Mouse (Mus musculus) heart, embryonic 15.5 days (tissue): ENCODE measurements around the gene Tmbim6. TPM values are rescaled to one million over a fixed set of nuclear protein-coding genes. Genes with fewer than 3 reads are reported as not detected.

Experiments
- ATAC-seq: fragments of 200-750 bp; cut with Nextera tagmentation; replicated peaks from 2 replicates; pipeline ENCODE4 v1.8.0; 2017; ENCODE audit warnings: low read depth, moderate TSS enrichment; ENCODE audit not compliant: insufficient number of reproducible peaks, insufficient read depth, low FRiP score
- H3K27ac ChIP-seq: fragments of 300-500 bp; sonication (generic); 2 replicates; pipeline ENCODE4 v1.5.1; 2015; ENCODE audit warnings: mild to moderate bottlenecking, inconsistent platforms
- H3K27me3 ChIP-seq: fragments of 300-500 bp; sonication (generic); 2 replicates; pipeline ENCODE4 v1.6.1; 2015; ENCODE audit warnings: inconsistent platforms
- H3K36me3 ChIP-seq: fragments of 300-500 bp; sonication (generic); 2 replicates; pipeline ENCODE4 v1.6.1; 2015; ENCODE audit warnings: mild to moderate bottlenecking, inconsistent platforms
- H3K4me1 ChIP-seq: fragments of 300-500 bp; sonication (generic); replicated peaks from 2 replicates; pipeline ENCODE4 v1.6.1; 2015; ENCODE audit warnings: inconsistent platforms
- H3K4me2 ChIP-seq: fragments of 300-500 bp; sonication (generic); 2 replicates; pipeline ENCODE4 v1.6.1; 2015; ENCODE audit warnings: inconsistent platforms, mild to moderate bottlenecking, moderate library complexity
- H3K4me3 ChIP-seq: fragments of 300-500 bp; sonication (generic); 2 replicates; pipeline ENCODE4 v1.5.1; 2015; ENCODE audit warnings: mild to moderate bottlenecking, inconsistent platforms
- H3K9ac ChIP-seq: fragments of 300-500 bp; sonication (generic); 2 replicates; pipeline ENCODE4 v1.6.1; 2015; ENCODE audit warnings: mild to moderate bottlenecking, inconsistent platforms
- H3K9me3 ChIP-seq: fragments of 300-500 bp; sonication (generic); replicated peaks from 2 replicates; pipeline ENCODE4 v1.6.1; 2016; ENCODE audit warnings: inconsistent platforms
- WGBS: fragments of 180-500 bp; shearing (Covaris S2); methylation state at CpG from one replicate; pipeline ENCODE4 v1.1.7; 2015; ENCODE audit warnings: mixed read lengths; 5-methylcytosine and 5-hydroxymethylcytosine counted together
- polyA plus RNA-seq: library from polyadenylated mRNA; unstranded; fragments of >200 nt; fragmentation: Nextera tagmentation; extraction: Ambion mirVana; gene quantifications from 2 replicates; pipeline ENCODE4 v1.2.1, GENCODE M21; 2015

The Tmbim6 gene
- polyA plus RNA-seq, 1 experiment from 2014 or later: 221 TPM

GRCm38 (mm10) chr15:99455415-99455814 is 62.7 kb downstream of the Tmbim6 start:
- no peak for ATAC-seq
- 75% methylated on average over 3 of the region's 3 CpGs for WGBS
- Histone ChIP-seq H3K27me3 (no peaks in the 10 kb centered on the region), H3K36me3 (no peaks in the 10 kb centered on the region), H3K27ac (peak overlapping the region; percentile 92; the same call in 1 of the 2 replicates), H3K9ac (no peak overlapping the region), H3K4me2 (peak overlapping the region; percentile 80; the same call in 1 of the 2 replicates), H3K4me3 (peak overlapping the region; percentile 90; the same call in 1 of the 2 replicates), H3K9me3 (no peaks in the 10 kb centered on the region), H3K4me1 (peaks cover 56% of the 10 kb centered on the region)

- Histone ChIP-seq H3K4me1 (peaks cover 49% of the 10 kb centered on the region), H3K4me3 (peak overlapping the region; percentile 90), H3K27ac (peak overlapping the region; percentile 92), H3K27me3 (no peaks in the 10 kb centered on the region), H3K9ac (peak overlapping the region; percentile 79), H3K4me2 (peak overlapping the region; percentile 80), H3K9me3 (no peaks in the 10 kb centered on the region), H3K36me3 (no peaks in the 10 kb centered on the region)
- ATAC-seq: no peak
- 13% methylated on average over 7 of the region's 7 CpGs for WGBS
Observed at GRCm38 (mm10) chr15:99456338-99456962, 63.8 kb downstream of the Tmbim6 start.

- WGBS: under 1% methylated on average over 41 of the region's 43 CpGs
- Histone ChIP-seq H3K4me1 (peaks cover 45% of the 10 kb centered on the region), H3K9me3 (no peaks in the 10 kb centered on the region)
Observed at GRCm38 (mm10) chr15:99456963-99457605, 64.4 kb downstream of the Tmbim6 start.

GRCm38 (mm10) chr15:99457606-99458401 is 65.1 kb downstream of the Tmbim6 start, which contains the start of gene Nckap5l:
Nckap5l (minus strand) TSS chr15:99457748.
- no peaks in the 10 kb centered on the region for H3K27me3 ChIP-seq
- peaks cover 40% of the 10 kb centered on the region for H3K4me1 ChIP-seq
- no peaks in the 10 kb centered on the region for H3K36me3 ChIP-seq
- peak within 1 kb of the TSS; percentile 80 for H3K4me2 ChIP-seq
- H3K9ac ChIP-seq: peak within 1 kb of the TSS; percentile 79
- ATAC-seq: peak; percentile 97
- peak within 1 kb of the TSS; percentile 90 for H3K4me3 ChIP-seq
- under 1% methylated on average over 45 of the region's 45 CpGs for WGBS
- H3K9me3 ChIP-seq: no peaks in the 10 kb centered on the region
- peak within 1 kb of the TSS; percentile 92 for H3K27ac ChIP-seq

More at GRCm38 (mm10) chr15:99456963-99457605, 64.4 kb downstream of the Tmbim6 start:
- H3K27ac ChIP-seq: peak overlapping the region; percentile 92
- ATAC-seq: peak; percentile 71
- H3K27me3 ChIP-seq: no peaks in the 10 kb centered on the region
- H3K36me3 ChIP-seq: no peaks in the 10 kb centered on the region
- peak overlapping the region; percentile 90 for H3K4me3 ChIP-seq
- peak overlapping the region; percentile 79 for H3K9ac ChIP-seq
- peak overlapping the region; percentile 80 for H3K4me2 ChIP-seq

Other genes starting within 250 kb of the Tmbim6 start
- 0.44 and 1.1 TPM in 2 replicates for gene Kcnh3, start 168.0 kb upstream of the Tmbim6 start, polyA plus RNA-seq
- gene Mcrs1, start 140.9 kb upstream of the Tmbim6 start, polyA plus RNA-seq: 134 and 159 TPM in 2 replicates
- gene Prpf40b, start 97.8 kb upstream of the Tmbim6 start, polyA plus RNA-seq: 37.2 and 42.1 TPM in 2 replicates
- gene Fam186b, start 97.0 kb upstream of the Tmbim6 start, polyA plus RNA-seq: 0.09 and 0.47 TPM in 2 replicates
- 14.0 and 17.8 TPM in 2 replicates for gene Fmnl3, start 22.4 kb upstream of the Tmbim6 start, polyA plus RNA-seq
- gene Nckap5l, start 64.9 kb downstream of the Tmbim6 start, polyA plus RNA-seq: 6.8 and 8.0 TPM in 2 replicates
- 10.8 and 11.7 TPM in 2 replicates for gene Bcdin3d, start 81.8 kb downstream of the Tmbim6 start, polyA plus RNA-seq
- gene Faim2, start 135.3 kb downstream of the Tmbim6 start, polyA plus RNA-seq: 0.28 and 0.33 TPM in 2 replicates
- not detected in 2 replicates for gene Aqp2, start 186.2 kb downstream of the Tmbim6 start, polyA plus RNA-seq
- 0.72 and 2.7 TPM in 2 replicates for gene Aqp5, start 197.9 kb downstream of the Tmbim6 start, polyA plus RNA-seq
- not detected in 2 replicates for gene Aqp6, start 208.5 kb downstream of the Tmbim6 start, polyA plus RNA-seq